Mouse (Mus musculus) forebrain, embryonic 16.5 days (tissue): Measurements from ENCODE around the gene Maats1. TPM values are rescaled to one million over a fixed set of nuclear protein-coding genes. Genes with fewer than 3 reads are reported as not detected.
A peak's percentile ranks its signal among the peaks of the same experiment; 100 is the strongest.
"Not testable (repeated sequence)": the region's sequence is repeated elsewhere in the genome, so short reads cannot be mapped to it uniquely, and the experiment has no call there.

Source experiments
- ATAC-seq: fragments of 200-750 bp; cut with Nextera tagmentation; 2 replicates; pipeline ENCODE4 v1.8.0; 2017; ENCODE audit warnings: mild to moderate bottlenecking, moderate library complexity
- H3K27ac ChIP-seq: fragments of 300-500 bp; sonication (generic); 2 replicates; pipeline ENCODE4 v1.5.1; 2014; ENCODE audit warnings: low read length, control low read depth
- H3K27me3 ChIP-seq: fragments of 300-500 bp; sonication (generic); replicated peaks from 2 replicates; pipeline ENCODE4 v1.6.1; 2014; ENCODE audit warnings: low read length; ENCODE audit not compliant: control insufficient read depth, insufficient read depth
- H3K36me3 ChIP-seq: fragments of 300-500 bp; sonication (generic); 2 replicates; pipeline ENCODE4 v1.6.1; 2014; ENCODE audit not compliant: control insufficient read depth, insufficient read depth
- H3K4me1 ChIP-seq: fragments of 300-500 bp; sonication (generic); replicated peaks from 2 replicates; pipeline ENCODE4 v1.6.1; 2014; ENCODE audit warnings: low read length; ENCODE audit not compliant: control insufficient read depth, insufficient read depth
- H3K4me2 ChIP-seq: fragments of 300-500 bp; sonication (generic); 2 replicates; pipeline ENCODE4 v1.6.1; 2014; ENCODE audit warnings: mild to moderate bottlenecking, low read length, control low read depth
- H3K4me3 ChIP-seq: fragments of 300-500 bp; sonication (generic); replicated peaks from 2 replicates; pipeline ENCODE4 v1.5.1; 2014; ENCODE audit warnings: mild to moderate bottlenecking, low read length, control low read depth
- H3K9ac ChIP-seq: fragments of 300-500 bp; sonication (generic); replicated peaks from 2 replicates; pipeline ENCODE4 v1.6.1; 2014; ENCODE audit warnings: low read depth, low read length, control low read depth
- H3K9me3 ChIP-seq: fragments of 300-500 bp; sonication (generic); 2 replicates; pipeline ENCODE4 v1.6.1; 2016; ENCODE audit warnings: low read length; ENCODE audit not compliant: control insufficient read depth
- WGBS: fragments of 180-500 bp; shearing (Covaris S2); extraction: QIAGEN DNeasy Blood & Tissue Kit; methylation state at CpG from one replicate; pipeline ENCODE4 v1.1.7; 2014; 5-methylcytosine and 5-hydroxymethylcytosine counted together
- polyA plus RNA-seq: library from polyadenylated mRNA; unstranded; fragments of >200 nt; fragmentation: Nextera tagmentation; extraction: Ambion mirVana; gene quantifications from 2 replicates; pipeline ENCODE4 v1.2.1, GENCODE M21; 2015

Maats1 gene
- polyA plus RNA-seq, 1 experiment from 2014 or later: 0.66 TPM

DNA sequence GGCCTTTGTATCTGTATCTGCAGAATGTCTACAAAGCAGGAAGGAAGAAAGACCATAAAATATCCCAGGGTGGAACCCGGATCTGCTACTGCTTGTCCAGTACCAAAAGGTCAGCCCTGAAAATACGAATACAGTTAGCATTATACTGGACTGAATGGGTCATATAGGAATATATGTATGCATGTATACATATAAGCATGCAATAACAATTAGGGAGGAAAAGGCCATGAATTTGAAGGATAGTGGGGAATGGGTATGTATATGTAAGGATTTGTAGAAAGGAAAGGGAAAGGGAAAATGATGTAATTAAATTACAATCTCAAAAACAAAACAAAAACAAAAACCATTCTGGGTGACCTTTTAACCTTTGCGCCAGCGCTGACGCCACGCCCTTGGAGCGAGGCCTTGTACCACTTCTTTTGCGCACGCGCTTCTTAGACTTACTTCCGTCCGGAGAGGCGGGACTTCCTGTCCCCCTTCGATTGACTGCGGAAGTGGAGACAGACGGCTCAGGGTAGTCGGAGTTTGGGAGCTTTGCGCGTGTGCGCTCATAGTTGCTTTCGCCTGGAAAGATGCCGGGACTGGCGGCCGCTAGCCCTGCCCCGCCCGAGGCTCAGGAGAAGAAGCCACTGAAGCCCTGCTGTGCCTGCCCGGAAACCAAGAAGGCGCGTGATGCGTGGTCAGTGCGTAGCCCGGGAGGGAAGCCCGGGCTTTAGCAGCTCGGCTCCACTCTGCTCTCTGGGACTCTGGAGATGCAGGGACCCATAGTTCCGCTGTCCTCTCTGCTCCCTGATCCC lies 4.8 kb upstream of the Maats1 start, which contains the start of the genes Cox17 and Gm21987:
Gene Cox17, plus strand, starts transcription at position 463 of the 797 bp plus-strand sequence.
Gene Gm21987, plus strand, starts transcription at position 512 of the 797 bp plus-strand sequence.
- Histone ChIP-seq H3K4me1 (peaks cover 13% of the 10 kb centered on the region), H3K27me3 (no peaks in the 10 kb centered on the region), H3K9me3 (no peaks in the 10 kb centered on the region), H3K9ac (peak within 1 kb of the TSS; percentile 79), H3K27ac (peak within 1 kb of the TSS; percentile 79), H3K4me2 (peak within 1 kb of the TSS; percentile 70), H3K4me3 (peak within 1 kb of the TSS; percentile 79), H3K36me3 (peaks cover 10% of the 10 kb centered on the region)
- 3% methylated on average over 35 of the region's 35 CpGs for WGBS
- ATAC-seq: peak; percentile 99

DNA sequence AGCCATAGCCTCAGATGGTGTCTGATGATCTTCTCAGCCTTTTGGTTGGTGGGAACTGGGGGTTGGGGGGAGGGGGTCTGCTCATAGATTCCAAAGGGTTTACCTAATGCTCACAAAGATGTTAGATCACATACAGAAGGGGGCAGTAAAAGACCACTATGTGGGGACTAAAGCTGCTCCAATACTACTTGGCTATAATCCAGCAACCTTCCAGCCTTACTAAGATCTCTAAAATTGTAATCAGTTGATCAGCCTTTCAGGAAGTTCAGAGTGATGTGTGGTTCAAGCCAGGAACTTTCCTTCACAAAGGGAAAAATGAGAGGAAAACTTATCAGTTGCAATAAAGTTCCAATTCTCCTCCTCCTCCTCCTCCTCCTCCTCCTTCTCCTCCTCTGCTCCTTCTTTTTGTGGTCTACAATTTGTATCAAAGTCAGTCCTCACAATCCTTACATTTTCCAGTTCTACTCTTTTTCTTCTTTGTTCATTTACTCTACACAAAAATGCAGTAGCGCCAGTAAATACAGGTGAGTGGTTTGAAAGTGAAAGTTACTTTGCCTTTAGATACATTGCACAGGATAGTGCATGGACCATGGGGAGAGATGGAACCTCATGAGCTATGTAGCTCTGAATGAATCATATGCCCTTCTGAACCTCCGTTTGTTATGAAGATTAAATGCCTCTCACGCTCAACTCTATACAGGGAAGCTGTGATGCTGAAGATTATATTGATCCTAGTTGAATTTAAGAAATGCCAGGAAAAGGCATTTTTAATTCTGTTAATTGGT lies 3.2 kb upstream of the Maats1 start:
- H3K27me3 ChIP-seq: no peaks in the 10 kb centered on the region
- WGBS: 80% methylated on average over 3 of the region's 3 CpGs
- no peak for ATAC-seq

GRCm38 (mm10) chr16:38338077-38338476 lies 3.9 kb downstream of the Maats1 start:
- H3K4me3 ChIP-seq, H3K4me2 ChIP-seq, H3K27ac ChIP-seq, H3K9ac ChIP-seq, H3K27me3 ChIP-seq, H3K4me1 ChIP-seq, ATAC-seq, H3K36me3 ChIP-seq, H3K9me3 ChIP-seq: not testable (repeated sequence)
- 91% methylated on average over 4 of the region's 4 CpGs for WGBS

More for the DNA sequence above, 3.2 kb upstream of the Maats1 start:
- Histone ChIP-seq H3K4me1 (peaks cover 18% of the 10 kb centered on the region), H3K9me3 (no peaks in the 10 kb centered on the region), H3K36me3 (peaks cover 4% of the 10 kb centered on the region), H3K4me3 (no peak overlapping the region), H3K4me2 (no peak overlapping the region), H3K9ac (no peak overlapping the region), H3K27ac (no peak overlapping the region)

DNA sequence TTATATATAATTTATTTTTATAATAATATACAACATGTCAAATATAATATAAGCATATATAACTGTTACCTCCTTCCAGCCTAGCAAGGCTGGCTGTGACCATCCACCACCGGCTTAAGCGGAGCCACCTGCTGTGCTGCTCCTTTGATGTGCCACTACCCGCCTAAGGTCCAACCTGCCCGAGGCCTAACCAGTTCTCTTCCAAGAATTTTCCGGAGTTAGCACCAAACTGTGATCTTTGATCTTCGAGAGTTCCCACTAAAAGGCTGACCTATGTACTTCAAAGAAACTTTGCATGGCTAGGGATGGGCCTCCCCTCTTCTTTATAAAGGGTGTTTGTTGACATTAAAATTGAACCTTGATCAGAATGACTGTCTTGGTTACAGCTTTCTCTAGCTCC lies 7.5 kb downstream of the Maats1 start:
- no peak for ATAC-seq
- Histone ChIP-seq H3K9ac (no peak overlapping the region), H3K27ac (no peak overlapping the region), H3K9me3 (no peaks in the 10 kb centered on the region), H3K4me2 (no peak overlapping the region), H3K27me3 (no peaks in the 10 kb centered on the region), H3K36me3 (no peaks in the 10 kb centered on the region), H3K4me3 (no peak overlapping the region), H3K4me1 (no peaks in the 10 kb centered on the region)
- 38% methylated on average over 6 of the region's 6 CpGs for WGBS

DNA sequence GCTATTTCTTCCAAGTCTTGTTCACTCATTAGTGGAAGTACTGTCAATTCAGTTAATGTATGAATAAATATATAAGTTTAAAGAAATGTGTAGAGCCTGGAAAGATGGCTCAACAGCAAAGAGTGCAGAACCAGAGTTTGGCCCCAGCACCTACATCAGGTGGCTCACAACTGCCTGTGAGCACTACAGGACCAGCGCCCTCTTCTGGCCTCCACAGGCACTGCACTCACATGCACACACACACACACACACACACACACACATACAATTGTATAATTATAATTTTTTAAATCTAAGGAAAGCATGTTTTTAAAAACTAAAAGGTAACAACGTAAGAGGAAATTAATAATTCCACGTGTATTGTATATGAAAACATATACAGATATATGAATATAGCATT lies 12.6 kb downstream of the Maats1 start:
- 91% methylated on average over 3 of the region's 3 CpGs for WGBS
- Histone ChIP-seq H3K4me2 (no peak overlapping the region), H3K4me1 (no peaks in the 10 kb centered on the region), H3K27me3 (no peaks in the 10 kb centered on the region), H3K27ac (no peak overlapping the region), H3K4me3 (no peak overlapping the region), H3K9ac (no peak overlapping the region), H3K9me3 (no peaks in the 10 kb centered on the region), H3K36me3 (no peaks in the 10 kb centered on the region)
- no peak for ATAC-seq

DNA sequence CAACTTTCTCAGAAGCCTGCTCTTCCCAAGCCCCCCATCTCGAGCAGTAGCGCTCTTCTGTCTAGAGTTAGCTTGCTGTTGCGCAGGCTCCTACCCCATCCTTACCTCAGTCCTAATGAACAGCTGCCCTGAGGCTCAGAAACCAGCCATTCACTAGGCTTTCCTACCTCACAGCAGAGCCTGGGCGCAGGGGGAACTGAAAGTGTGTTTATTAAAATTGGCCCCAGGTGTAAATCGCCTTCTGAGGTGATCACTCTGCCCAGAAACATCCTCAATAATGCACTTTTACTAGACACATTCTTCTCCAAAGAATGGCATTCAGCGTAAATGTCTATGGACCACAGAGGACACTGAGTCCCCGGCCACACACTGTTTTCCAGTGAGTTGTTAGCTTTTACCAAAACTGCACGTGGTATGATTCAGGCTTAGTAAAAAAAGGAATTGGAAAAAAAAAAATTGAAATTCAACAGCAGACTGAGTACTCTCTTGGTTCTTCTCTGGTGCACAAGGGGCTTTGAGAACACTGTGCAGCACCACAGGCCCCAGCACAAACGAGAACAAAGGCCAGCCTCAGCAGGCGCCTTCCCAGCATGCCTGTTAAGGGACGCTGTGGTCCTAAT lies 15.1 kb downstream of the Maats1 start:
- Histone ChIP-seq H3K27me3 (no peaks in the 10 kb centered on the region), H3K4me1 (no peaks in the 10 kb centered on the region), H3K36me3 (no peaks in the 10 kb centered on the region), H3K9ac (no peak overlapping the region), H3K4me2 (no peak overlapping the region), H3K4me3 (no peak overlapping the region), H3K9me3 (no peaks in the 10 kb centered on the region), H3K27ac (no peak overlapping the region)
- WGBS: 79% methylated on average over 11 of the region's 11 CpGs
- ATAC-seq: no peak

DNA sequence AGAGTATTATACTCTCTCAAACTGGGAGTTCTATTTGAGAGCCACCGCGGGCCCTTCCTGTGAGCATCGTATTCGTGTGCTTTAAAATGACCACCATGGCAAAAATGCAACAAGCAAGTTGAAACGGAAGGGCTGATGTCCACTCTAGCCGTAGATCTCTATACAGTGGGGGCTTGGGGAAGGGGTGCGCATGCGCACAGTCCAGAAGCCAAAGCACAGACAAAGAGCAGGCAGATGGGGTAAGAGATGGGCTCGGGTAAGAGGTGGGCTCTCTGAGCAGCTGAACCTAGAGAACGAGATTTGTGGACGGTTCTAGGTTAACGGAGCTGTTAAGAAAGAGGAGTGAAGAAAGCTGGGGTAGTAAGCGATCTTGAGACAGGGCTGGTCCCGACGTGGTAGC lies 17.6 kb downstream of the Maats1 start:
- WGBS: 95% methylated on average over 15 of the region's 15 CpGs
- Histone ChIP-seq H3K27ac (no peak overlapping the region), H3K4me3 (no peak overlapping the region), H3K9ac (no peak overlapping the region), H3K27me3 (no peaks in the 10 kb centered on the region), H3K4me1 (no peaks in the 10 kb centered on the region), H3K9me3 (no peaks in the 10 kb centered on the region), H3K4me2 (no peak overlapping the region), H3K36me3 (no peaks in the 10 kb centered on the region)
- ATAC-seq: no peak

DNA sequence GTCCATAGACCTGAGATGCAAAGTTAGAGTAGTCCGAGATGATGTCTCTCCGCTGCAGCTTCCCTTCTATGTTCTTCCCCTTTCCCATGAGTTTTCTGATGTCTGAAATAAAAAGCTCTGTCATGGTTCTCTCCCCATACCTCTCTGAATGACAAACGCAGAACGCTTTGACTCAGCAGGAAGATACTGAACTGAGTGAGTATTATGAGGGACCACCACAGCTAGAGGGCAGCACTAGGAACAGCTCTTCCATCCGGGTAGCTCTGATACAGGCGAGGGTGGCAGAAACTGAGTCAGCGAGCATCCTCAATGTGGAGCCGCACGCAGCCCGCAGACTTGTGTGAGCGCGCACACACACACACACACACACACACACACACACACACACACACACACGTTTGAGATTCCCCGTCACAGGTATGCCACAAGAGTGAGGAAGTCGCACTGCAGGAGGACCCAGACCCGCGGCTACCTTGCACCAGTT lies 20.4 kb downstream of the Maats1 start:
- Histone ChIP-seq H3K4me2 (peak overlapping the region; percentile 48), H3K9ac (0 out of 2 replicates have a peak overlapping the region, but pooled peaks have one; percentile 45), H3K27me3 (no peaks in the 10 kb centered on the region), H3K4me1 (no peaks in the 10 kb centered on the region), H3K36me3 (no peaks in the 10 kb centered on the region), H3K9me3 (no peaks in the 10 kb centered on the region), H3K4me3 (peak overlapping the region; percentile 25), H3K27ac (no peak overlapping the region)
- peak; percentile 93 for ATAC-seq
- WGBS: 23% methylated on average over 17 of the region's 17 CpGs

GRCm38 (mm10) chr16:38319087-38319486 lies 22.9 kb downstream of the Maats1 start:
- no peaks in the 10 kb centered on the region for H3K36me3 ChIP-seq
- no peak for ATAC-seq
- WGBS: 90% methylated on average over 4 of the region's 4 CpGs
- no peak overlapping the region for H3K4me2 ChIP-seq
- H3K27ac ChIP-seq: no peak overlapping the region
- H3K4me1 ChIP-seq: no peaks in the 10 kb centered on the region
- no peaks in the 10 kb centered on the region for H3K9me3 ChIP-seq
- no peak overlapping the region for H3K9ac ChIP-seq
- no peak overlapping the region for H3K4me3 ChIP-seq
- H3K27me3 ChIP-seq: no peaks in the 10 kb centered on the region
